Mouse (Mus musculus) heart, adult 2 months (tissue): ENCODE measurements at regions not wholly inside any gene's neighbourhood (a gene's known extent, or its start where the extent isn't known, plus 50 kb on each side); places are given as distances from the start of the nearest gene placed in this dataset.
"Not testable (repeated sequence)": the region's sequence is repeated elsewhere in the genome, so short reads cannot be mapped to it uniquely, and the experiment has no call there.

Experiments used
- CTCF ChIP-seq: fragments of 200-600 bp; IDR thresholded peaks from 2 replicates; pipeline ENCODE4 v1.8.1; 2022; ENCODE audit warnings: antibody characterized with exemption, mild to moderate bottlenecking, moderate library complexity
- EP300 ChIP-seq: fragments of 200-500 bp; IDR thresholded peaks from 2 replicates; pipeline ENCODE4 v1.6.1; 2011; ENCODE audit warnings: low read depth, low read length, control low read depth; ENCODE audit not compliant: insufficient read depth
- POLR2A ChIP-seq: fragments of 200-500 bp; IDR thresholded peaks from 2 replicates; pipeline ENCODE4 v1.6.1; 2011; ENCODE audit warnings: mild to moderate bottlenecking, low read depth, low read length, control low read depth; ENCODE audit not compliant: insufficient read depth

GRCm38 (mm10) chr13:45175711-45176205 lies 97.3 kb downstream of the Gm9817 start:
- not testable (repeated sequence) for TF ChIP-seq EP300, POLR2A
- peak; percentile 24; the same call in 1 of the 2 replicates for TF ChIP-seq CTCF
